Mouse (Mus musculus): Measurements from ENCODE around the gene Rsg1. TPM values are rescaled to one million over a fixed set of nuclear protein-coding genes. Genes with fewer than 3 reads are reported as not detected.

The Rsg1 gene
- total RNA-seq, 2 experiments from 2014 or later, result not detected

GRCm38 (mm10) chr4:141260007-141260723, 46.4 kb downstream of the Rsg1 start:
- peak overlapping the region; percentile 53 for H3K4me3 ChIP-seq
- H3K27ac ChIP-seq, result no peak overlapping the region
- no peak for DNase-seq
- intact Hi-C loops (cut with DNase I), result no loop called here
- no peak for TF ChIP-seq CTCF (IDR thresholded peaks at IDR 0.05)

GRCm38 (mm10) chr4:141262906-141263637, 49.3 kb downstream of the Rsg1 start:
- DNase-seq, result no peak

GRCm38 (mm10) chr4:141265979-141266637, 52.4 kb downstream of the Rsg1 start:
- intact Hi-C loops (cut with DNase I), result loop anchor here (5.0 kb wide), 1 partner anchor 124 kb away; no protein-coding TSS in a partner anchor
- no peak for DNase-seq
- peak; percentile 9; the same call in 1 of the 2 replicates for TF ChIP-seq CTCF (IDR thresholded peaks at IDR 0.05)
- Histone ChIP-seq H3K4me3 (no peak overlapping the region), H3K27ac (no peak overlapping the region)

More at GRCm38 (mm10) chr4:141262906-141263637, 49.3 kb downstream of the Rsg1 start:
- intact Hi-C loops (cut with DNase I), result no loop called here
- H3K27ac ChIP-seq, result no peak overlapping the region
- TF ChIP-seq CTCF (IDR thresholded peaks at IDR 0.05), result no peak
- no peak overlapping the region for H3K4me3 ChIP-seq

- intact Hi-C loops (cut with DNase I), result loop anchor here (5.0 kb wide), 1 partner anchor 125 kb away; no protein-coding TSS in a partner anchor
Observed at GRCm38 (mm10) chr4:141267250-141267649, 53.5 kb downstream of the Rsg1 start.

GRCm38 (mm10) chr4:141267837-141268236, 54.1 kb downstream of the Rsg1 start:
- peak; percentile 90 for TF ChIP-seq CTCF (IDR thresholded peaks at IDR 0.05)
- no peak overlapping the region for H3K4me3 ChIP-seq
- no peak overlapping the region for H3K27ac ChIP-seq
- peak; percentile 56 for DNase-seq
- intact Hi-C loops (cut with DNase I), result loop anchor here (5.0 kb wide), 1 partner anchor 126 kb away; no protein-coding TSS in a partner anchor

More at GRCm38 (mm10) chr4:141267250-141267649, 53.5 kb downstream of the Rsg1 start:
- TF ChIP-seq CTCF (IDR thresholded peaks at IDR 0.05), result no peak
- no peak for DNase-seq
- no peak overlapping the region for H3K27ac ChIP-seq
- H3K4me3 ChIP-seq, result no peak overlapping the region

- DNase-seq, result no peak
- TF ChIP-seq CTCF (IDR thresholded peaks at IDR 0.05), result no peak
- intact Hi-C loops (cut with DNase I), result loop anchor here (5.0 kb wide), 1 partner anchor 126 kb away; no protein-coding TSS in a partner anchor
- H3K4me3 ChIP-seq, result no peak overlapping the region
- no peak overlapping the region for H3K27ac ChIP-seq
Observed at GRCm38 (mm10) chr4:141268350-141268749, 54.6 kb downstream of the Rsg1 start.

- DNase-seq, result no peak
- no peak for TF ChIP-seq CTCF (IDR thresholded peaks at IDR 0.05)
- intact Hi-C loops (cut with DNase I), result loop anchor here (5.0 kb wide), 1 partner anchor 127 kb away; no protein-coding TSS in a partner anchor
- Histone ChIP-seq H3K27ac (no peak overlapping the region), H3K4me3 (no peak overlapping the region)
Observed at GRCm38 (mm10) chr4:141269080-141269479, 55.3 kb downstream of the Rsg1 start.

- TF ChIP-seq CTCF (IDR thresholded peaks at IDR 0.05), result no peak
- intact Hi-C loops (cut with DNase I), result no loop called here
- Histone ChIP-seq H3K27ac (no peak overlapping the region), H3K4me3 (no peak overlapping the region)
- DNase-seq, result no peak
Observed at GRCm38 (mm10) chr4:141270201-141270940, 56.6 kb downstream of the Rsg1 start.

- DNase-seq, result no peak
- Histone ChIP-seq H3K27ac (no peak overlapping the region), H3K4me3 (no peak overlapping the region)
- intact Hi-C loops (cut with DNase I), result no loop called here
- no peak for TF ChIP-seq CTCF (IDR thresholded peaks at IDR 0.05)
Observed at GRCm38 (mm10) chr4:141271228-141271627, 57.5 kb downstream of the Rsg1 start.

GRCm38 (mm10) chr4:141271721-141272120, 58.0 kb downstream of the Rsg1 start:
- no peak for DNase-seq
- no peak overlapping the region for H3K27ac ChIP-seq
- no peak overlapping the region for H3K4me3 ChIP-seq
- no peak for TF ChIP-seq CTCF (IDR thresholded peaks at IDR 0.05)
- intact Hi-C loops (cut with DNase I), result no loop called here

- intact Hi-C loops (cut with DNase I), result loop anchor here (1.0 kb wide), 1 partner anchor 90 kb away; no protein-coding TSS in a partner anchor
- Histone ChIP-seq H3K4me3 (peak overlapping the region; percentile 49), H3K27ac (peak overlapping the region; percentile 44; the same call in 1 of the 2 replicates)
- no peak for TF ChIP-seq CTCF (IDR thresholded peaks at IDR 0.05)
- DNase-seq, result no peak
Observed at GRCm38 (mm10) chr4:141272878-141273277, 59.1 kb downstream of the Rsg1 start.

- intact Hi-C loops (cut with DNase I), result loop anchor here (1.0 kb wide), 1 partner anchor 90 kb away; no protein-coding TSS in a partner anchor
- Histone ChIP-seq H3K27ac (peak overlapping the region; percentile 44), H3K4me3 (peak overlapping the region; percentile 49)
- no peak; the same call in 1 of the 2 replicates for TF ChIP-seq CTCF (IDR thresholded peaks at IDR 0.05)
- DNase-seq, result peak; percentile 90
Observed at GRCm38 (mm10) chr4:141273296-141273695, 59.5 kb downstream of the Rsg1 start.

Data from gastrocnemius, adult 2 months (tissue).